Mouse (Mus musculus) erythroblast, embryonic 14.5 days (primary cell): ENCODE results near the gene 4930558K02Rik. TPM values are rescaled to one million over a fixed set of nuclear protein-coding genes. Genes with fewer than 3 reads are reported as not detected.

Experiments
- H3K27me3 ChIP-seq: 2 replicates; pipeline ENCODE4 v1.6.1; 2012; ENCODE audit warnings: inconsistent platforms; ENCODE audit not compliant: control insufficient read depth
- H3K36me3 ChIP-seq: 2 replicates; pipeline ENCODE4 v1.6.1; 2012; ENCODE audit warnings: mild to moderate bottlenecking, inconsistent platforms; ENCODE audit not compliant: control insufficient read depth
- H3K4me1 ChIP-seq: 2 replicates; pipeline ENCODE4 v1.6.1; 2012; ENCODE audit warnings: inconsistent platforms; ENCODE audit not compliant: control insufficient read depth
- H3K4me3 ChIP-seq: replicated peaks from 2 replicates; pipeline ENCODE3; 2012; ENCODE audit warnings: moderate library complexity, mild to moderate bottlenecking, inconsistent platforms
- H3K9me3 ChIP-seq: 2 replicates; pipeline ENCODE4 v1.6.1; 2012; ENCODE audit warnings: low read length, inconsistent platforms, mixed read lengths; ENCODE audit not compliant: control insufficient read depth
- GATA1 ChIP-seq: IDR thresholded peaks from 2 replicates; pipeline ENCODE4 v1.6.1; 2012; ENCODE audit warnings: low read length, inconsistent platforms, mixed read lengths
- TAL1 ChIP-seq: IDR thresholded peaks from 3 replicates; pipeline ENCODE4 v1.6.1; 2012; ENCODE audit warnings: low read length, inconsistent platforms, mixed read lengths
- polyA plus RNA-seq: library from polyadenylated mRNA; stranded (reverse); fragments of >175 nt; gene quantifications from 2 replicates; pipeline ENCODE4 v1.2.3, GENCODE M21; 2012

Gene 4930558K02Rik
- polyA plus RNA-seq, 1 experiment, result not detected

DNA sequence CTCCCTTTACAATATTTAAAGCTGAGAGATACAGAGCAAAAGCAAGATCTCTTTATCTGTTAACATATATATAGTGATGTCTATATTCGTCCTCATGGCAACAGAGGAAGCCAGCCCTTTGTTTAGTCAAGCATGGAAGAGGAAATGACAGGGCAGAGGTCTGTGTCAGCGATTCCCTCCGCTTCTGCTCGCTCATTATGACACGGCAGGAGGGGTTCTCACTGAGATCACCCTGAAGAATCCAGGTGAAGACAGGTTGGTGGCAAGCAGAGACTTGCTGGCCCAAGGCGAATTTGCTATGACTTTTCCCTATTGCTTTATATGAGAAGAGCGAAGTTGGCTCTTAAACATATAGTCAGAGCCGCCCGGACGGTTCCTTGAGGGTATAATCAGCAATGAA is 83.3 kb downstream of the 4930558K02Rik start:
- Histone ChIP-seq H3K4me1 (peaks cover 51% of the 10 kb centered on the region), H3K4me3 (no peak overlapping the region), H3K36me3 (no peaks in the 10 kb centered on the region; the same call in 1 of the 2 replicates), H3K9me3 (no peaks in the 10 kb centered on the region), H3K27me3 (peaks cover 10% of the 10 kb centered on the region)
- TF ChIP-seq TAL1 (no peak), GATA1 (no peak)

GRCm38 (mm10) chr1:161895014-161895413 is 84.4 kb downstream of the 4930558K02Rik start:
- Histone ChIP-seq H3K4me3 (no peak overlapping the region), H3K27me3 (peaks cover 4% of the 10 kb centered on the region; the same call in 1 of the 2 replicates), H3K36me3 (no peaks in the 10 kb centered on the region; the same call in 1 of the 2 replicates), H3K4me1 (peaks cover 57% of the 10 kb centered on the region), H3K9me3 (no peaks in the 10 kb centered on the region)
- TF ChIP-seq GATA1 (no peak), TAL1 (no peak)

- peaks cover 4% of the 10 kb centered on the region; the same call in 1 of the 2 replicates for H3K27me3 ChIP-seq
- H3K4me1 ChIP-seq, result peaks cover 57% of the 10 kb centered on the region
- H3K9me3 ChIP-seq, result no peaks in the 10 kb centered on the region
- TF ChIP-seq GATA1 (peak; percentile 97), TAL1 (peak; percentile 97)
- no peaks in the 10 kb centered on the region; the same call in 1 of the 2 replicates for H3K36me3 ChIP-seq
- peak overlapping the region; percentile 32 for H3K4me3 ChIP-seq
Observed at GRCm38 (mm10) chr1:161894553-161894952, 84.9 kb downstream of the 4930558K02Rik start.

GRCm38 (mm10) chr1:161894126-161894525 is 85.3 kb downstream of the 4930558K02Rik start:
- no peaks in the 10 kb centered on the region for H3K9me3 ChIP-seq
- H3K36me3 ChIP-seq, result no peaks in the 10 kb centered on the region; the same call in 1 of the 2 replicates
- H3K4me1 ChIP-seq, result peaks cover 57% of the 10 kb centered on the region
- peak overlapping the region; percentile 32 for H3K4me3 ChIP-seq
- H3K27me3 ChIP-seq, result peaks cover 2% of the 10 kb centered on the region; the same call in 1 of the 2 replicates
- TF ChIP-seq GATA1 (no peak), TAL1 (no peak)

Other genes starting within 250 kb of the 4930558K02Rik start
- not detected in 2 replicates for gene Fasl, start 191.1 kb downstream of the 4930558K02Rik start, polyA plus RNA-seq
- 0.18 and 0.69 TPM in 2 replicates for gene Suco, start 103.0 kb downstream of the 4930558K02Rik start, polyA plus RNA-seq
- 0.07 and 0.21 TPM in 2 replicates for gene Pigc, start 10.4 kb downstream of the 4930558K02Rik start, polyA plus RNA-seq